Mouse (Mus musculus) forebrain, embryonic 14.5 days (tissue): ENCODE results near the gene Art4. TPM values are rescaled to one million over a fixed set of nuclear protein-coding genes. Genes with fewer than 3 reads are reported as not detected.

ENCODE experiments used
- ATAC-seq: fragments of 200-750 bp; cut with Nextera tagmentation; 2 replicates; pipeline ENCODE4 v1.8.0; 2017; ENCODE audit warnings: mild to moderate bottlenecking, moderate library complexity
- DNase-seq: peaks from one replicate; pipeline ENCODE4 v3.0.0-alpha.2; 2015; ENCODE audit warnings: low spot score
- H3K27ac ChIP-seq: fragments of 300-500 bp; sonication (generic); 2 replicates; pipeline ENCODE4 v1.5.1; 2014; ENCODE audit warnings: low read depth, mild to moderate bottlenecking, control low read depth, low read length, moderate library complexity
- H3K27me3 ChIP-seq: fragments of 300-500 bp; sonication (generic); replicated peaks from 2 replicates; pipeline ENCODE4 v1.6.1; 2014; ENCODE audit warnings: low read length, control low read depth, mixed read lengths; ENCODE audit not compliant: control insufficient read depth, insufficient read depth
- H3K36me3 ChIP-seq: fragments of 300-500 bp; sonication (generic); 2 replicates; pipeline ENCODE4 v1.6.1; 2014; ENCODE audit warnings: low read length, control low read depth; ENCODE audit not compliant: control insufficient read depth, insufficient read depth
- H3K4me1 ChIP-seq: fragments of 300-500 bp; sonication (generic); 2 replicates; pipeline ENCODE4 v1.6.1; 2014; ENCODE audit warnings: antibody characterized with exemption, low read length, control low read depth; ENCODE audit not compliant: control insufficient read depth, insufficient read depth
- H3K4me2 ChIP-seq: fragments of 300-500 bp; sonication (generic); 2 replicates; pipeline ENCODE4 v1.6.1; 2014; ENCODE audit warnings: mild to moderate bottlenecking, control low read depth, low read length
- H3K4me3 ChIP-seq: fragments of 300-500 bp; sonication (generic); 2 replicates; pipeline ENCODE4 v1.5.1; 2014; ENCODE audit warnings: low read depth, low read length, control low read depth
- H3K9ac ChIP-seq: fragments of 300-500 bp; sonication (generic); 2 replicates; pipeline ENCODE4 v1.6.1; 2014; ENCODE audit warnings: mild to moderate bottlenecking, low read length, control low read depth, moderate library complexity
- H3K9me3 ChIP-seq: fragments of 300-500 bp; sonication (generic); replicated peaks from 2 replicates; pipeline ENCODE4 v1.6.1; 2016; ENCODE audit warnings: low read length, control low read depth, mixed read lengths; ENCODE audit not compliant: control insufficient read depth
- WGBS: fragments of 180-500 bp; shearing (Covaris S2); extraction: QIAGEN DNeasy Blood & Tissue Kit; methylation state at CpG from one replicate; pipeline ENCODE4 v1.1.7; 2014; 5-methylcytosine and 5-hydroxymethylcytosine counted together
- microRNA-seq: library from miRNA; unstranded; fragments of <30 nt; microRNA quantifications from one replicate; pipeline ENCODE4, GENCODE M21; 2016
- polyA plus RNA-seq: library from polyadenylated mRNA; unstranded; fragments of >200 nt; fragmentation: Nextera tagmentation; extraction: Ambion mirVana; gene quantifications from 2 replicates; pipeline ENCODE4 v1.2.1, GENCODE M21; 2014

The Art4 gene
- polyA plus RNA-seq, 1 experiment from 2014 or later, result not detected

DNA sequence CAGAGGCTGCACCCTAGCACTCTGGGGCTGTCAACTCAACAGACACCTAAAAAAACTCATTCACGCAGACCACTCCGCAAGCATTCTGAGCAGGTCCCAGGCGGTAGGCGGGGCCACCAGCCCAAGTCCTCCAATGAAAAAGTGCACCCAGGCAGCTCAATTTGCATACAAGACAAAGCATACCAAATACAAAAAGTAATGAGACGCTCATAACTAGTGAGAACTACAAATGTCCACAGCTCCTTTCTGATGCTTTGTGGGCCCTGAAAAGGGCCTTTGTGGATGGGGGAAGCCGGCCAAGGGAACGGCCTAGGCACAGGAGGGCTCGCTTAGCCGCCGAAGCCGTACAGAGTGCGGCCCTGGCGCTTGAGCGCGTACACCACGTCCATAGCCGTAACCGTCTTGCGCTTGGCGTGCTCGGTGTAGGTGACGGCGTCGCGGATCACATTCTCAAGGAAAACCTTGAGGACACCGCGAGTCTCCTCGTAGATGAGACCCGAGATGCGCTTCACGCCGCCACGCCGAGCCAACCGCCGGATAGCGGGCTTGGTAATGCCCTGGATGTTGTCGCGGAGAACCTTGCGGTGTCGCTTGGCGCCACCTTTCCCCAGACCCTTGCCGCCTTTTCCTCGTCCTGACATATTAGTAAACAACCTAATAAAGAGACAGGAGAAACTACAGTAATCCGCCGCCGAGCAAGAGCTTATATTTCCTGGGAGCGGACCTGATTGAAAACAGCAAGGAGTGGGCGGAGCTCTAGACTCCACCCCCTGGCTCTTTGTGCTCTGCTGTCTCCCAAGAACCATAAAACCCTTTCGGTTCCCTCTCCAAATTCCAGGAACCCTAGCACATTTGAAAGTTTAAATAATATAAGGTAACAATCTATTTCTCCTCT lies 53.5 kb downstream of the Art4 start, which contains the start of gene Hist4h4:
Hist4h4 (minus strand) TSS at position 677 of the 895 bp plus-strand sequence.
- peak; percentile 96 for DNase-seq
- H3K4me1 ChIP-seq, result peaks cover 8% of the 10 kb centered on the region
- WGBS, result under 1% methylated on average over 50 of the region's 50 CpGs
- peak within 1 kb of the TSS; percentile 90 for H3K9ac ChIP-seq
- peak; percentile 81 for ATAC-seq
- peak within 1 kb of the TSS; percentile 56 for H3K4me2 ChIP-seq
- H3K36me3 ChIP-seq, result no peaks in the 10 kb centered on the region
- H3K9me3 ChIP-seq, result no peaks in the 10 kb centered on the region
- no peaks in the 10 kb centered on the region for H3K27me3 ChIP-seq
- H3K4me3 ChIP-seq, result peak within 1 kb of the TSS; percentile 71
- H3K27ac ChIP-seq, result peak within 1 kb of the TSS; percentile 98

- H3K27ac ChIP-seq, result peak overlapping the region; percentile 98
- 21% methylated on average over 12 of the region's 12 CpGs for WGBS
- H3K4me3 ChIP-seq, result peak overlapping the region; percentile 71
- peaks cover 6% of the 10 kb centered on the region for H3K4me1 ChIP-seq
- H3K4me2 ChIP-seq, result peak overlapping the region; percentile 56
- H3K9ac ChIP-seq, result peak overlapping the region; percentile 90
- H3K9me3 ChIP-seq, result no peaks in the 10 kb centered on the region
- ATAC-seq, result no peak; the same call in 1 of the 2 replicates
- no peak for DNase-seq
- no peaks in the 10 kb centered on the region for H3K36me3 ChIP-seq
- H3K27me3 ChIP-seq, result no peaks in the 10 kb centered on the region
These were observed 54.3 kb downstream of the Art4 start for GRCm38 (mm10) chr6:136803093-136803738.

GRCm38 (mm10) chr6:136801274-136801673 lies 56.3 kb downstream of the Art4 start:
- ATAC-seq, result no peak
- H3K9me3 ChIP-seq, result no peaks in the 10 kb centered on the region
- peaks cover 6% of the 10 kb centered on the region for H3K4me1 ChIP-seq
- no peak for DNase-seq
- H3K4me2 ChIP-seq, result no peak overlapping the region
- no peaks in the 10 kb centered on the region for H3K36me3 ChIP-seq
- H3K9ac ChIP-seq, result no peak overlapping the region
- WGBS, result 90% methylated on average over 6 of the region's 6 CpGs
- no peaks in the 10 kb centered on the region for H3K27me3 ChIP-seq
- no peak overlapping the region for H3K4me3 ChIP-seq
- no peak overlapping the region for H3K27ac ChIP-seq

DNA sequence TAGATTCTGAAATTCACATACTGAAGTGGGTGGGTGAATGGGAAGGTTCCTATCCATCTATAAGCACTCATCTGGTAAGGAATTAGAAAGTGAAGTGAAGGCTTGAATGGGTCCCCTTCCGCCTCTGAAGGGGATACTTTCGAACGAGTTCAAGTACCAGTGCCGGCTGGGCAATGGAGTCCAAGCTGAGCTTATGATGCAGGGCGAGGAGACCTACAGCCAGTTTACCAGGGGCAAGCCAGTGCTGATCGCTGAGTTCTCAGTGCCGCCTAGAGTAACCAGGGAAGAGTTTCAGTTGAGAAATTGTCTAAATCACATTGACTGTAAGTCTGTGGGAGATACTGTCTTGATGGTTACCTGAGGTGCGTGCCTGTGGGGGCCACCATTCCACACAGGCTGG lies 56.8 kb downstream of the Art4 start:
- peaks cover 6% of the 10 kb centered on the region for H3K4me1 ChIP-seq
- H3K4me2 ChIP-seq, result no peak overlapping the region
- H3K9me3 ChIP-seq, result no peaks in the 10 kb centered on the region
- ATAC-seq (no peak), DNase-seq (no peak)
- H3K27ac ChIP-seq, result no peak overlapping the region
- no peak overlapping the region for H3K9ac ChIP-seq
- no peaks in the 10 kb centered on the region for H3K27me3 ChIP-seq
- 90% methylated on average over 8 of the region's 8 CpGs for WGBS
- H3K36me3 ChIP-seq, result no peaks in the 10 kb centered on the region
- no peak overlapping the region for H3K4me3 ChIP-seq

Small RNAs within 50 kb of the gene (microRNA-seq; reads per million reads assigned to microRNA genes)
- gene Gm44364, result not detected

Other genes starting within 250 kb of the Art4 start
- 0.31 and 0.43 TPM in 2 replicates for gene Plbd1, start 195.8 kb downstream of the Art4 start, polyA plus RNA-seq
- gene Gucy2c, start 76.0 kb downstream of the Art4 start, polyA plus RNA-seq, result 0.12 and 0.18 TPM in 2 replicates
- gene Hist4h4, start 53.3 kb downstream of the Art4 start, polyA plus RNA-seq, result 0.61 and 1.5 TPM in 2 replicates
- gene H2afj, start 49.5 kb downstream of the Art4 start, polyA plus RNA-seq, result 97.3 and 108 TPM in 2 replicates
- 0.86 and 1.2 TPM in 2 replicates for gene BC049715, start 30.1 kb downstream of the Art4 start, polyA plus RNA-seq
- gene Wbp11, start 29.5 kb downstream of the Art4 start, polyA plus RNA-seq, result 65.3 and 76.5 TPM in 2 replicates
- 1.1 and 1.5 TPM in 2 replicates for gene Smco3, start 22.3 kb downstream of the Art4 start, polyA plus RNA-seq
- 5.0 and 9.4 TPM in 2 replicates for gene Mgp, start 18.1 kb upstream of the Art4 start, polyA plus RNA-seq
- 0.23 and 0.28 TPM in 2 replicates for gene Erp27, start 64.4 kb upstream of the Art4 start, polyA plus RNA-seq
- gene Pde6h, start 66.1 kb upstream of the Art4 start, polyA plus RNA-seq, result not detected in 2 replicates
- 17.9 and 18.8 TPM in 2 replicates for gene Arhgdib, start 84.2 kb upstream of the Art4 start, polyA plus RNA-seq